Mouse (Mus musculus): ENCODE data around the gene Galnt7. TPM values are rescaled to one million over a fixed set of nuclear protein-coding genes. Genes with fewer than 3 reads are reported as not detected.

The Galnt7 gene
- polyA plus RNA-seq, 2 experiments = 2.5 to 4.4 TPM

DNA sequence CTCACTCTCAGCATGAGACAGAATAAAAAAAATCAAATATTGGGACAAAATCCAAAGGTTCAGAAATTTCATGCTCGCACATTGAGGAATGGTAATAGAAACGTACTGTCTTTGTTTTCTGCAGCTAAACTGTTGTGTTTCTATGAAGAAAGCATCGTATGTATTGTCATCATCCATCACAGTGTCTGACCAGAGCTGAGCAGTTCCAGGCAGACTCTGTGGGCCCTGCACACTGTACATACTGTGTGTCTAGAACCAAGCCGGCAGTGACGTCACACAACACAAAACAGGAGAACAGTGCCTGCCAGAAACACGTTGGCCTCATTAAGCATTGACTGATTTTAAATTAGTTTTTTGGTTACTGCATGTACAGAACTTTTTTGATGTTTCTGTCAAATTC is 82.9 kb downstream of the Galnt7 start:
- Histone ChIP-seq H3K4me3 (ENCODE audit: insufficient read depth in 1 of 2, low read depth in 2 of 2, low read length in 2 of 2) (no peak overlapping the region), H3K9me3 (ENCODE audit: control insufficient read depth, low read length) (no peaks in the 10 kb centered on the region), H3K9ac (replicated peaks) (no peak overlapping the region), H3K27me3 (ENCODE audit: control insufficient read depth, insufficient read depth, low read length) (no peaks in the 10 kb centered on the region), H3K4me1 (replicated peaks; ENCODE audit: control insufficient read depth in 2 of 2, insufficient read depth in 2 of 2, low read length in 1 of 2) (no peaks in the 10 kb centered on the region), H3K36me3 (replicated peaks; ENCODE audit: control insufficient read depth, insufficient read depth, low read depth) (no peaks in the 10 kb centered on the region), H3K27ac (no peak overlapping the region), H3K4me2 (ENCODE audit: low read depth) (no peak overlapping the region)
- no peak for DNase-seq (ENCODE audit: low read depth in 3 of 3, low spot score in 3 of 3)
- no peak for ATAC-seq (ENCODE audit: insufficient read depth)
- 78% methylated on average over 6 of the region's 6 CpGs for WGBS (ENCODE audit: insufficient replicate concordance)
- TF ChIP-seq EP300 (IDR thresholded peaks at IDR 0.05; ENCODE audit: low read depth) = no peak
- TF ChIP-seq CTCF (IDR thresholded peaks at IDR 0.05; ENCODE audit: low read depth) = no peak

GRCm38 (mm10) chr8:57569400-57569795 is 83.4 kb downstream of the Galnt7 start:
- Histone ChIP-seq H3K27ac (no peak overlapping the region), H3K36me3 (replicated peaks; ENCODE audit: control insufficient read depth, insufficient read depth, low read depth) (no peaks in the 10 kb centered on the region), H3K27me3 (ENCODE audit: control insufficient read depth, insufficient read depth, low read length) (no peaks in the 10 kb centered on the region), H3K4me3 (ENCODE audit: insufficient read depth in 1 of 2, low read depth in 2 of 2, low read length in 2 of 2) (no peak overlapping the region), H3K9ac (replicated peaks) (no peak overlapping the region), H3K4me2 (ENCODE audit: low read depth) (no peak overlapping the region), H3K9me3 (ENCODE audit: control insufficient read depth, low read length) (no peaks in the 10 kb centered on the region), H3K4me1 (replicated peaks; ENCODE audit: control insufficient read depth in 2 of 2, insufficient read depth in 2 of 2, low read length in 1 of 2) (no peaks in the 10 kb centered on the region)
- WGBS (ENCODE audit: insufficient replicate concordance) = 60% methylated on average over 11 of the region's 11 CpGs
- ATAC-seq (ENCODE audit: insufficient read depth) (no peak), DNase-seq (ENCODE audit: low read depth in 3 of 3, low spot score in 3 of 3) (no peak)
- TF ChIP-seq CTCF (IDR thresholded peaks at IDR 0.05; ENCODE audit: low read depth) = 0 out of 2 replicates have a peak, but pooled peaks have one; percentile 6
- TF ChIP-seq EP300 (IDR thresholded peaks at IDR 0.05; ENCODE audit: low read depth) = no peak

- H3K27me3 ChIP-seq (ENCODE audit: control insufficient read depth, insufficient read depth, low read length) = no peaks in the 10 kb centered on the region
- TF ChIP-seq CTCF (IDR thresholded peaks at IDR 0.05; ENCODE audit: low read depth) (no peak), EP300 (IDR thresholded peaks at IDR 0.05; ENCODE audit: low read depth) (no peak)
- ATAC-seq (ENCODE audit: insufficient read depth) (no peak), DNase-seq (ENCODE audit: low read depth in 3 of 3, low spot score in 3 of 3) (no peak)
- no peak overlapping the region for H3K27ac ChIP-seq
- H3K4me3 ChIP-seq (ENCODE audit: insufficient read depth in 1 of 2, low read depth in 2 of 2, low read length in 2 of 2) = no peak overlapping the region
- H3K36me3 ChIP-seq (replicated peaks; ENCODE audit: control insufficient read depth, insufficient read depth, low read depth) = no peaks in the 10 kb centered on the region
- no peaks in the 10 kb centered on the region for H3K9me3 ChIP-seq (ENCODE audit: control insufficient read depth, low read length)
- no peak overlapping the region for H3K9ac ChIP-seq (replicated peaks)
- WGBS (ENCODE audit: insufficient replicate concordance) = 79% methylated on average over 18 of the region's 18 CpGs
- H3K4me2 ChIP-seq (ENCODE audit: low read depth) = no peak overlapping the region
- no peaks in the 10 kb centered on the region for H3K4me1 ChIP-seq (replicated peaks; ENCODE audit: control insufficient read depth in 2 of 2, insufficient read depth in 2 of 2, low read length in 1 of 2)
Observed at GRCm38 (mm10) chr8:57568633-57569399, 84.0 kb downstream of the Galnt7 start.

DNA sequence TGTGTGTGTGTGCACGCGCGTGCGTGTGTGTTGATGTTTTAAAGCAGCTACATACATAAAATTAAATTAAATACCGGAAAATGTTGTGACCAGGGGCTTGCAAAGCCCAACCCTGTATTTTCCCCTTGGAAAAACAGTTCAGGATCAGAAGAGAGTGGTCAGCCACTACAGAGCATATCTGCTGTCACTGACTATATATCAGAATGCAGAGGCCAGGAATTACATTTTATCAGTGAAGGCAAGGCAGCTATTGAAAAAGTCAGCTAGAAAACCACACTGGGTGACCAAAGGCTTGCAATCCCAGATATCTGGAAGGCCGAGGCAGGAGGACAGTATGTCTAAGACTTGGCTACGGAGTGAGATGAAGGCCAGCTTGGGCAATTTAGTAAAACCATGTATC is 84.8 kb downstream of the Galnt7 start:
- no peaks in the 10 kb centered on the region for H3K27me3 ChIP-seq (ENCODE audit: control insufficient read depth, insufficient read depth, low read length)
- no peak for TF ChIP-seq CTCF (IDR thresholded peaks at IDR 0.05; ENCODE audit: low read depth)
- TF ChIP-seq EP300 (IDR thresholded peaks at IDR 0.05; ENCODE audit: low read depth) = no peak
- H3K36me3 ChIP-seq (replicated peaks; ENCODE audit: control insufficient read depth, insufficient read depth, low read depth) = no peaks in the 10 kb centered on the region
- no peak overlapping the region for H3K9ac ChIP-seq (replicated peaks)
- 77% methylated on average over 7 of the region's 7 CpGs for WGBS (ENCODE audit: insufficient replicate concordance)
- H3K4me2 ChIP-seq (ENCODE audit: low read depth) = no peak overlapping the region
- DNase-seq (ENCODE audit: low read depth in 3 of 3, low spot score in 3 of 3) = no peak
- H3K9me3 ChIP-seq (ENCODE audit: control insufficient read depth, low read length) = no peaks in the 10 kb centered on the region
- no peak for ATAC-seq (ENCODE audit: insufficient read depth)
- no peaks in the 10 kb centered on the region for H3K4me1 ChIP-seq (replicated peaks; ENCODE audit: control insufficient read depth in 2 of 2, insufficient read depth in 2 of 2, low read length in 1 of 2)
- no peak overlapping the region for H3K4me3 ChIP-seq (ENCODE audit: insufficient read depth in 1 of 2, low read depth in 2 of 2, low read length in 2 of 2)
- H3K27ac ChIP-seq = no peak overlapping the region

DNA sequence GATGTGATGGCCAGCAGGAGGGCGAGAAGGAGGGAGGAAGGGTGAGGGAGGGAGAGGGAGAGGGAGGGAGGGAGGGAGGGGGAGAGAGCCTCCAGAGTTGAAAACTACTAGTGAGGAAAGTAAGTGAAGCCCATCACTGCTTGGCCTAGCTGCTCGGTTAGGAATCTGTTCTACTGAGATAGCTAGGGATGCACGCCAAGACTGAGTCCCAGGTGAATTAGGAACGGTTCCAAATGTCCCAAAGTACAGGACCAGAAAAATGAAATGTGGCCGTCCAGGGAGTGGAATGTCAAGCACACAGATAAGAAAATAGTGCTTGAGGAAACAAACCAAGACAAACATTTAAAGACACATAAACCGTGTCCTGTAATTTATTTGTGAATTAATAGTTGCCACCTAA is 87.8 kb downstream of the Galnt7 start:
- Histone ChIP-seq H3K4me1 (replicated peaks; ENCODE audit: control insufficient read depth in 2 of 2, insufficient read depth in 2 of 2, low read length in 1 of 2) (no peaks in the 10 kb centered on the region), H3K4me3 (ENCODE audit: insufficient read depth in 1 of 2, low read depth in 2 of 2, low read length in 2 of 2) (no peak overlapping the region), H3K4me2 (ENCODE audit: low read depth) (no peak overlapping the region), H3K9me3 (ENCODE audit: control insufficient read depth, low read length) (no peaks in the 10 kb centered on the region), H3K36me3 (replicated peaks; ENCODE audit: control insufficient read depth, insufficient read depth, low read depth) (no peaks in the 10 kb centered on the region), H3K27ac (no peak overlapping the region), H3K27me3 (ENCODE audit: control insufficient read depth, insufficient read depth, low read length) (no peaks in the 10 kb centered on the region), H3K9ac (replicated peaks) (no peak overlapping the region)
- TF ChIP-seq EP300 (IDR thresholded peaks at IDR 0.05; ENCODE audit: low read depth) = no peak
- TF ChIP-seq CTCF (IDR thresholded peaks at IDR 0.05; ENCODE audit: low read depth) = no peak
- DNase-seq (ENCODE audit: low read depth in 3 of 3, low spot score in 3 of 3) = no peak
- 66% methylated on average over 5 of the region's 6 CpGs for WGBS (ENCODE audit: insufficient replicate concordance)
- no peak for ATAC-seq (ENCODE audit: insufficient read depth)
